Mouse (Mus musculus) testis, adult 2 months (tissue): Measurements from ENCODE around the gene Gucy2g. TPM values are rescaled to one million over a fixed set of nuclear protein-coding genes. Genes with fewer than 3 reads are reported as not detected.

ENCODE experiments used
- H3K27ac ChIP-seq: fragments of 200-500 bp; 2 replicates; pipeline ENCODE4 v1.5.1; 2012; ENCODE audit warnings: low read depth, low read length; ENCODE audit not compliant: control insufficient read depth, insufficient read depth
- H3K27me3 ChIP-seq: fragments of 200-500 bp; 2 replicates; pipeline ENCODE4 v1.6.1; 2012; ENCODE audit warnings: mild to moderate bottlenecking, low read length, moderate library complexity; ENCODE audit not compliant: control insufficient read depth, insufficient read depth
- H3K36me3 ChIP-seq: fragments of 200-500 bp; 2 replicates; pipeline ENCODE4 v1.6.1; 2012; ENCODE audit warnings: mild to moderate bottlenecking, low read length; ENCODE audit not compliant: control insufficient read depth, insufficient read depth
- H3K4me1 ChIP-seq: fragments of 200-500 bp; 2 replicates; pipeline ENCODE4 v1.6.1; 2012; ENCODE audit warnings: low read length; ENCODE audit not compliant: control insufficient read depth, insufficient read depth
- H3K4me3 ChIP-seq: fragments of 200-500 bp; 2 replicates; pipeline ENCODE4 v1.5.1; 2012; ENCODE audit warnings: low read depth, mild to moderate bottlenecking, low read length, moderate library complexity, mixed read lengths; ENCODE audit not compliant: control insufficient read depth
- CTCF ChIP-seq: fragments of 200-500 bp; IDR thresholded peaks from 2 replicates; pipeline ENCODE4 v1.5.1; 2012; ENCODE audit warnings: low read depth, mild to moderate bottlenecking, inconsistent platforms, low read length, moderate library complexity; ENCODE audit not compliant: control insufficient read depth, insufficient read depth, insufficient replicate concordance
- POLR2A ChIP-seq: fragments of 200-500 bp; IDR thresholded peaks from 2 replicates; pipeline ENCODE4 v1.6.1; 2012; ENCODE audit warnings: low read depth, mild to moderate bottlenecking, inconsistent platforms, low read length, moderate library complexity; ENCODE audit not compliant: control insufficient read depth
- polyA plus RNA-seq: library from polyadenylated mRNA; depleted of rRNA; stranded (reverse); fragments of >200 nt; gene quantifications from 2 replicates; pipeline ENCODE4 v1.2.3, GENCODE M21; 2012

Gucy2g gene
- polyA plus RNA-seq, 1 experiment: 1.9 TPM

DNA sequence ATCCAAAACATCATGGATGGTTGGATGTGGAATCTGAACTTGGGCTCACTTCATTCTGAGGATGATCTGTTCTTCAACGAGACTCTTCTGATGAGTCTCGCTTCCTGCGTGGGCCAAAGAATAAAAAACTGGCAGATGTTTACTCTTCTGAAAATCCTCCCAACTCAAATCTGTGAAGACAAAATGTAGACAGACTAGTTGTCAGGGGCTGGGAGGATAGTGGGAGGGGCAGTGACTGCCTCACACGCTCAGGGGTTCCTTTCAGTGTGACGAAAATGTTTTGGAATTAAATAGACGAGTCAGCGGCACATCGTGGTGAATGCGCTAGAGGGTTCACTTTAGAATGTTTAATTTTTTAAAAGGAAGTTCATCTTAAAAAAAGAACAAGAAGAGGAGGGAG is 15.1 kb upstream of the Gucy2g start:
- no peak for TF ChIP-seq POLR2A
- no peak for TF ChIP-seq CTCF
- H3K4me1 ChIP-seq: peaks cover 9% of the 10 kb centered on the region
- no peaks in the 10 kb centered on the region for H3K36me3 ChIP-seq
- no peak overlapping the region for H3K27ac ChIP-seq
- H3K27me3 ChIP-seq: no peaks in the 10 kb centered on the region
- no peak overlapping the region for H3K4me3 ChIP-seq

DNA sequence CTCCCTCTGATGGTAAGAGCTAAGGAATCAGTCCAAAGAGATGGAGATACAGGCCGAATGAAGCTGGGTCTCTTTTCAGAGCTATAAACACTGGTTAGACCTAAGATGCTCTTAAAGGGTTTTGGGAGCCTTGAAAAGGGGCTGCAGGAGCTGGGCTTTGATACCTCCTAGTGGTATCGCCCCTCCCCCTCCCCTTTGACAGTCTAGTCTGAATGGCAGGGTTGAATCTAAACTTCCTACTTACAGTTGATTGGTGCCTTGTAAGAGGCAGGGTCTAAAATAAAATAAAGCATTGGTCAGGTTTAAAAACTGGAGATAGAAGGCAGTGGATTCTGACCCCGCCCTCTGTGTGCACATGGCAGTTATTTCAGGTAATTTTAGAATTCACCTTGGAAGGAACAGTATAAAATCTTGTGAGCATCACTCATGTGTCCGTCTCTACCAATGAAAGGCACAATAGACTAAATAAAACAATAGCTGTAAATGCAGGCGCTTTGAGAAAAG is 13.5 kb upstream of the Gucy2g start:
- Histone ChIP-seq H3K27ac (no peak overlapping the region), H3K27me3 (no peaks in the 10 kb centered on the region), H3K4me3 (no peak overlapping the region), H3K4me1 (peaks cover 9% of the 10 kb centered on the region), H3K36me3 (no peaks in the 10 kb centered on the region)
- TF ChIP-seq POLR2A: no peak
- TF ChIP-seq CTCF: no peak

- TF ChIP-seq CTCF: no peak
- no peak for TF ChIP-seq POLR2A
- Histone ChIP-seq H3K4me1 (peaks cover 9% of the 10 kb centered on the region), H3K27me3 (no peaks in the 10 kb centered on the region), H3K27ac (no peak overlapping the region; the same call in 1 of the 2 replicates), H3K36me3 (no peaks in the 10 kb centered on the region), H3K4me3 (peak overlapping the region; percentile 81)
Measured at GRCm38 (mm10) chr19:55253570-55254441, 12.8 kb upstream of the Gucy2g start.

DNA sequence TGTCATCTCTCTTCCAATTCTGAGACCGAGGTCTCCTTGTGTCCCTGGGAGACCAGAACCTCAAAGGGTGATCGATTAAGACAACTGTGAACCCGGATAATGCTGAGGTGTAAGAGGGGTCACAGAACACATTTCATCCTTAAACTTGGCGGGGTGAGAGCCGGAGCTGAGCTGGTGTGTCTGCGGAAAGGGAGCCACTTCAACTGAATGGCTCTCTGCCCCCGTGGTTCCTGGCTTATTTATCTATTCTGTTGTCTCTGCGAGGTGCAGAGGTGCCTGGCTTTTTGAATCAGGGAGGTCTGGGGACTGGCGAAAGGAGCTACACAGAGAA is 12.2 kb upstream of the Gucy2g start:
- TF ChIP-seq POLR2A: no peak
- TF ChIP-seq CTCF: no peak
- Histone ChIP-seq H3K36me3 (no peaks in the 10 kb centered on the region), H3K4me3 (peak overlapping the region; percentile 81), H3K4me1 (peaks cover 9% of the 10 kb centered on the region), H3K27me3 (no peaks in the 10 kb centered on the region), H3K27ac (no peak overlapping the region)

DNA sequence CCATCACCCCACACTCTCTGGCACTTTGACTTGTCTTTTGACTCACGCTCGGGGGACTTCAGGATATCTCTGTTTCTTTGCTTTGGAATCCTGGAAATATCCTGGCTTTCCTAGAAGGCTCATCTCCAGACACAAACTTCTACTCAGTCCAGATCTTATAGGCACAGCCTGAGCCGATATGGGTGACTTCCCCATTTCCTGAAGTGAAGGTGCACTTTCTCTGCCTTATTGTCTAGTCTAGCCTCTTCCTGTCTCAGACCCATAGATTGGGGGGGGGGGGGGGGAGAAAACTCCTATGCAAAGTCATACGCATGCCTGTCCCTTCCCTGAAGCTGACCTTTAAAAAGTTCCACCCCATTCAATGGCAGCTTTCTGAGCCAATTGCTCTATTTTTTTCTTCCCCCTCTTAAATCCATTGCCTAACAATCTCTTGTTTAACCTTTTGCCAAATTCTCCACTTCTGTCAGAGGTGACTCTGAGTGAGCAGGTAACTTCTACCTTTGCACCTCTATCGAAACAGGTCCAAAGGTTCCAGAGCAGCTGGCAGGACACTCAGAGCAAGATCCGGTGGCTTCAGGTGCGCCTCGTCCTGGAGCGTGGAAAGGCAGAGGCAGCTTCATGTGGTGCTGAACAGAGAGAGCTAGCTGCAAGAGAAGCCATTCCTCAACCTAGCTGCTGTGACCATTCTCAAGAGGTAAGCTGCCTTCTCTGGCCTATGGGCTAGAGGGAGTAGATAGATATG is 10.5 kb upstream of the Gucy2g start, which contains the start of gene Acsl5:
TSS of gene Acsl5 (plus strand) at position 556 of the 742 bp plus-strand sequence.
- H3K4me1 ChIP-seq: peaks cover 9% of the 10 kb centered on the region
- TF ChIP-seq POLR2A (no peak), CTCF (no peak)
- H3K27ac ChIP-seq: no peak within 1 kb of the TSS
- H3K36me3 ChIP-seq: no peaks in the 10 kb centered on the region
- no peaks in the 10 kb centered on the region for H3K27me3 ChIP-seq
- H3K4me3 ChIP-seq: no peak within 1 kb of the TSS

DNA sequence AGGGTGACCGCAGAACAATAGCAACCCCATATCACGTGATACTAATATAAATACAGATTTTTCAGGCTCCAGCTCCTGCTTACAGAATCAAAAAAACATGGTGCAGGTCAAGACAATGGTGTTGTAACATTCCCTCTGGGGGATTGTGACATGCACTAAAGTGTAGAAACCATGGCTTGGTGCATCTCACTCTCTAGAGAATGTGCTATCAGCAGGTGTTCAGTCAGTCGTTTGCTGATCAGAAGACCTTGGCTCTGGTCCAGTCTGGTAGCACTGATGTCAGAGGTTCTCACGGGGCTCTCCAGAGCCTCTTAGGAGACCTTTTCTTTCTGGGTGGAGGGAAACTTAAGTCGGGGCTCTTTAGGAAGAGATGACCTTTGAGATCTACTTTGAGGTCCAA is 9.4 kb upstream of the Gucy2g start:
- H3K36me3 ChIP-seq: no peaks in the 10 kb centered on the region

DNA sequence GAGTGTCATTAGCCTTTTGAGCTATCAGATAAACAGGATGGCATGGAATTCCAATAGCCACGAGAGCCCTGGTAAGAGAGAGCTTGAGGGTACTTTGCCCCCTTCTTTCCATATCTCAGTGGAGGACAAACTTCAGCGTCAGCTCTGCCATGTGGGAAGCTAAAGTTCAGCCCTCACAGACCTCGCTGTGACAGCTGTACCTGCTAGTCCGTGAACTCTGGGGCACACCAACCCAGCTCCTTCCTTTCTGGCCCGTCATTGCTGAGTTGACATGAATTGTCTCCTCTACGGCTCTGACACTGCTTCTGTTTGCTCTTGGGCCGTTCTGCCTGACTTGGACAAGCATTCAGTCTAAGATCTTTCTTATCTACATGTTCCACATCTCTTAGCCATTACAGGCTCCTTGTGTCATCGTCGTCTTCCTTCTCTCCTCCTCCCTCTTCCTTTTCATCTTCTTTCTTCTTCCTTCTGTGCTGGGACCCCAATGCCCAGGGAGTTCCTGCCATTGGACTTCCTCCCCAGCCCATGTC is 7.0 kb upstream of the Gucy2g start:
- H3K4me1 ChIP-seq: no peaks in the 10 kb centered on the region; the same call in 1 of the 2 replicates
- no peaks in the 10 kb centered on the region for H3K27me3 ChIP-seq
- H3K36me3 ChIP-seq: no peaks in the 10 kb centered on the region
- H3K27ac ChIP-seq: no peak overlapping the region
- TF ChIP-seq CTCF: no peak
- TF ChIP-seq POLR2A: no peak
- no peak overlapping the region for H3K4me3 ChIP-seq

More for the DNA sequence above, 9.4 kb upstream of the Gucy2g start:
- no peaks in the 10 kb centered on the region for H3K27me3 ChIP-seq
- H3K4me1 ChIP-seq: peaks cover 9% of the 10 kb centered on the region
- no peak overlapping the region for H3K4me3 ChIP-seq
- TF ChIP-seq POLR2A (no peak), CTCF (no peak)
- H3K27ac ChIP-seq: no peak overlapping the region
